Mouse (Mus musculus) embryonic facial prominence, embryonic 10.5 days (tissue): Measurements from ENCODE around the gene Tcaf2. TPM values are rescaled to one million over a fixed set of nuclear protein-coding genes. Genes with fewer than 3 reads are reported as not detected.

ENCODE experiments used
- DNase-seq: peaks from one replicate; pipeline ENCODE4 v3.0.0-alpha.2; 2017; ENCODE audit warnings: low spot score
- H3K27ac ChIP-seq: fragments of 300-500 bp; sonication (generic); replicated peaks from 2 replicates; pipeline ENCODE4 v1.5.1; 2016; ENCODE audit warnings: mild to moderate bottlenecking
- H3K27me3 ChIP-seq: fragments of 300-500 bp; sonication (generic); replicated peaks from 2 replicates; pipeline ENCODE4 v1.6.1; 2016; ENCODE audit warnings: low read depth, mild to moderate bottlenecking; ENCODE audit not compliant: poor library complexity, severe bottlenecking
- H3K36me3 ChIP-seq: fragments of 300-500 bp; sonication (generic); replicated peaks from 2 replicates; pipeline ENCODE4 v1.6.1; 2016; ENCODE audit warnings: mild to moderate bottlenecking, moderate library complexity
- H3K4me1 ChIP-seq: fragments of 300-500 bp; sonication (generic); 2 replicates; pipeline ENCODE4 v1.6.1; 2016
- H3K4me3 ChIP-seq: fragments of 300-500 bp; sonication (generic); 2 replicates; pipeline ENCODE4 v1.5.1; 2016; ENCODE audit warnings: mild to moderate bottlenecking, moderate library complexity
- H3K9me3 ChIP-seq: fragments of 300-500 bp; sonication (generic); 2 replicates; pipeline ENCODE4 v1.6.1; 2016; ENCODE audit warnings: mild to moderate bottlenecking
- WGBS: fragments of 180-500 bp; shearing (Covaris S2); methylation state at CpG from one replicate; pipeline ENCODE4 v1.1.7; 2016; 5-methylcytosine and 5-hydroxymethylcytosine counted together
- polyA plus RNA-seq: library from polyadenylated mRNA; unstranded; fragments of >200 nt; fragmentation: Nextera tagmentation; extraction: Ambion mirVana; gene quantifications from 2 replicates; pipeline ENCODE4 v1.2.1, GENCODE M21; 2016

Tcaf2 gene
- 4.3 and 4.6 TPM in 2 replicates for polyA plus RNA-seq

GRCm38 (mm10) chr6:42644912-42645549 is at the start of gene Tcaf2:
Gene Tcaf2, minus strand, starts transcription at chr6:42645254.
- no peak within 1 kb of the TSS; the same call in 1 of the 2 replicates for H3K27ac ChIP-seq
- WGBS, result under 1% methylated on average over 23 of the region's 23 CpGs

GRCm38 (mm10) chr6:42692517-42693190 is 47.6 kb upstream of the Tcaf2 start:
- Histone ChIP-seq H3K4me3 (peak overlapping the region; percentile 82), H3K36me3 (peaks cover 24% of the 10 kb centered on the region), H3K27me3 (no peaks in the 10 kb centered on the region), H3K9me3 (no peaks in the 10 kb centered on the region), H3K27ac (peak overlapping the region; percentile 95), H3K4me1 (peaks cover 12% of the 10 kb centered on the region)
- DNase-seq, result peak; percentile 90
- WGBS, result 0% methylated on average over 32 of the region's 32 CpGs

More at GRCm38 (mm10) chr6:42644912-42645549, at the start of gene Tcaf2:
- Histone ChIP-seq H3K4me3 (peak within 1 kb of the TSS; percentile 53), H3K27me3 (no peaks in the 10 kb centered on the region), H3K4me1 (peaks cover 6% of the 10 kb centered on the region; the same call in 1 of the 2 replicates), H3K36me3 (no peaks in the 10 kb centered on the region), H3K9me3 (no peaks in the 10 kb centered on the region)
- DNase-seq, result peak; percentile 94

- WGBS, result 0% methylated on average over 10 of the region's 10 CpGs
- Histone ChIP-seq H3K27me3 (no peaks in the 10 kb centered on the region), H3K36me3 (peaks cover 23% of the 10 kb centered on the region), H3K27ac (peak overlapping the region; percentile 95), H3K4me1 (peaks cover 12% of the 10 kb centered on the region), H3K4me3 (peak overlapping the region; percentile 82), H3K9me3 (no peaks in the 10 kb centered on the region)
- DNase-seq, result peak; percentile 88
Observed at GRCm38 (mm10) chr6:42692154-42692516, 47.1 kb upstream of the Tcaf2 start.

GRCm38 (mm10) chr6:42689761-42690160 is 44.7 kb upstream of the Tcaf2 start:
- no peak overlapping the region for H3K4me3 ChIP-seq
- DNase-seq, result no peak
- H3K27me3 ChIP-seq, result no peaks in the 10 kb centered on the region
- peaks cover 12% of the 10 kb centered on the region for H3K4me1 ChIP-seq
- no peak overlapping the region for H3K27ac ChIP-seq
- H3K9me3 ChIP-seq, result no peaks in the 10 kb centered on the region
- peaks cover 43% of the 10 kb centered on the region for H3K36me3 ChIP-seq

- 87% methylated on average over 5 of the region's 5 CpGs for WGBS
- Histone ChIP-seq H3K36me3 (peaks cover 55% of the 10 kb centered on the region), H3K4me3 (no peak overlapping the region), H3K4me1 (peaks cover 12% of the 10 kb centered on the region), H3K27ac (no peak overlapping the region), H3K27me3 (no peaks in the 10 kb centered on the region), H3K9me3 (no peaks in the 10 kb centered on the region)
- no peak for DNase-seq
Observed at GRCm38 (mm10) chr6:42687907-42688306, 42.9 kb upstream of the Tcaf2 start.

- no peak overlapping the region for H3K4me3 ChIP-seq
- DNase-seq, result no peak
- H3K36me3 ChIP-seq, result peaks cover 81% of the 10 kb centered on the region
- H3K27me3 ChIP-seq, result no peaks in the 10 kb centered on the region
- H3K27ac ChIP-seq, result no peak overlapping the region
- WGBS, result 89% methylated on average over 7 of the region's 7 CpGs
- H3K4me1 ChIP-seq, result no peaks in the 10 kb centered on the region
- no peaks in the 10 kb centered on the region for H3K9me3 ChIP-seq
Observed at GRCm38 (mm10) chr6:42680077-42680476, 35.0 kb upstream of the Tcaf2 start.

GRCm38 (mm10) chr6:42676011-42676410 is 31.0 kb upstream of the Tcaf2 start:
- no peak overlapping the region for H3K27ac ChIP-seq
- no peak for DNase-seq
- H3K9me3 ChIP-seq, result no peaks in the 10 kb centered on the region
- no peaks in the 10 kb centered on the region for H3K4me1 ChIP-seq
- no peak overlapping the region for H3K4me3 ChIP-seq
- peaks cover 93% of the 10 kb centered on the region for H3K36me3 ChIP-seq
- H3K27me3 ChIP-seq, result no peaks in the 10 kb centered on the region
- 95% methylated on average over 3 of the region's 3 CpGs for WGBS

GRCm38 (mm10) chr6:42671767-42672166 is 26.7 kb upstream of the Tcaf2 start:
- Histone ChIP-seq H3K4me1 (no peaks in the 10 kb centered on the region), H3K27ac (no peak overlapping the region), H3K27me3 (no peaks in the 10 kb centered on the region), H3K9me3 (no peaks in the 10 kb centered on the region), H3K4me3 (no peak overlapping the region), H3K36me3 (peaks cover 70% of the 10 kb centered on the region)
- DNase-seq, result no peak
- 79% methylated on average over 1 of the region's 1 CpGs for WGBS

- no peaks in the 10 kb centered on the region for H3K4me1 ChIP-seq
- no peaks in the 10 kb centered on the region for H3K27me3 ChIP-seq
- no peak for DNase-seq
- H3K4me3 ChIP-seq, result no peak overlapping the region
- no peak overlapping the region for H3K27ac ChIP-seq
- WGBS, result 89% methylated on average over 2 of the region's 2 CpGs
- no peaks in the 10 kb centered on the region for H3K9me3 ChIP-seq
- peaks cover 30% of the 10 kb centered on the region for H3K36me3 ChIP-seq
Observed at GRCm38 (mm10) chr6:42667722-42668121, 22.7 kb upstream of the Tcaf2 start.

- Histone ChIP-seq H3K27me3 (no peaks in the 10 kb centered on the region), H3K4me3 (no peak overlapping the region), H3K27ac (no peak overlapping the region), H3K36me3 (no peaks in the 10 kb centered on the region), H3K4me1 (no peaks in the 10 kb centered on the region), H3K9me3 (no peaks in the 10 kb centered on the region)
- WGBS, result 66% methylated on average over 2 of the region's 2 CpGs
- no peak for DNase-seq
Observed at GRCm38 (mm10) chr6:42661739-42662138, 16.7 kb upstream of the Tcaf2 start.

- WGBS, result 82% methylated on average over 5 of the region's 5 CpGs
- no peak overlapping the region for H3K27ac ChIP-seq
Observed at GRCm38 (mm10) chr6:42634393-42634792, 10.7 kb downstream of the Tcaf2 start.

GRCm38 (mm10) chr6:42631395-42631794 is 13.7 kb downstream of the Tcaf2 start:
- H3K27me3 ChIP-seq, result no peaks in the 10 kb centered on the region
- H3K36me3 ChIP-seq, result no peaks in the 10 kb centered on the region
- no peak for DNase-seq
- no peaks in the 10 kb centered on the region for H3K9me3 ChIP-seq
- H3K4me3 ChIP-seq, result no peak overlapping the region
- no peak overlapping the region for H3K27ac ChIP-seq
- no peaks in the 10 kb centered on the region for H3K4me1 ChIP-seq
- 78% methylated on average over 4 of the region's 4 CpGs for WGBS

More at GRCm38 (mm10) chr6:42634393-42634792, 10.7 kb downstream of the Tcaf2 start:
- Histone ChIP-seq H3K4me1 (no peaks in the 10 kb centered on the region), H3K27me3 (no peaks in the 10 kb centered on the region), H3K9me3 (no peaks in the 10 kb centered on the region), H3K36me3 (no peaks in the 10 kb centered on the region), H3K4me3 (no peak overlapping the region)
- no peak for DNase-seq

- no peak for DNase-seq
- H3K27me3 ChIP-seq, result no peaks in the 10 kb centered on the region
Observed at GRCm38 (mm10) chr6:42616904-42617303, 28.1 kb downstream of the Tcaf2 start.

More at GRCm38 (mm10) chr6:42616904-42617303, 28.1 kb downstream of the Tcaf2 start:
- Histone ChIP-seq H3K4me3 (no peak overlapping the region), H3K4me1 (no peaks in the 10 kb centered on the region), H3K9me3 (no peaks in the 10 kb centered on the region), H3K36me3 (no peaks in the 10 kb centered on the region), H3K27ac (no peak overlapping the region)
- 83% methylated on average over 2 of the region's 2 CpGs for WGBS
